Mouse (Mus musculus): ENCODE measurements around the gene Cryge.

DNA sequence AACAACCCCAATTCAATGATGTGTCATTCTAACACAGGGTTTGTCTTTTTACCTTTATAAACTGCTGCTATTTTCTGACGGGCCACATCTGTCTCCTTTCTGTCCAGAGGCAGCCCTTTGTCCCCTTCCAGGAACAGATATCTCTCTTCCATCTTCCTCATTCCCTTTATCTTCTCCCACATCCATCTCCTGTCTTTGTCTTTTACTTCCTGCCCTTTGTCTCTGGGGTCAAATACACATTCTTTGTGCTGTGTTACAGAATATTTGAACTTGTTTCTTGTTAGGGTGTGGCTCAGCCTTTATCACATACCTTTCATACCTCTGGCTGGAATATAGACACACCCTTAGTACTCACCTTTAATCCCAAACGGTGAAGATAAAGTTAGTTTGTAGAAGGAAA lies 13.4 kb downstream of the Cryge start:
- TF ChIP-seq POLR2A (IDR thresholded peaks at IDR 0.05; ENCODE audit: extremely low read depth, insufficient read depth, low read length): no peak
- no peak for TF ChIP-seq CTCF (IDR thresholded peaks at IDR 0.05; ENCODE audit: low read depth, low read length)

All from liver, adult 2 months (tissue).